Comparison of ENCODE assay signal across 19 mouse cellular contexts in genomic region chr2:158183266-158183665, GRCm38 (mm10).
"Had no signal": no experiment of that assay in that cellular context is flagged by ENCODE, and none has a peak within 500 bp of the region (broad histone marks: within the 10 kb centered on the region; RNA-seq: fewer than 3 reads in every experiment).

No protein-coding gene starts in this region.

- H3K9ac ChIP-seq: lung, embryonic 14.5 days; midbrain, embryonic 12.5 days; neural tube, embryonic 13.5 days; neural tube, embryonic 15.5 days had no signal

- H3K4me2 ChIP-seq: lung, embryonic 14.5 days; midbrain, embryonic 12.5 days; neural tube, embryonic 13.5 days; neural tube, embryonic 15.5 days had no signal

- H3K36me3 ChIP-seq: midbrain, embryonic 10.5 days; midbrain, embryonic 12.5 days; neural tube, embryonic 13.5 days; neural tube, embryonic 15.5 days had no signal

- ATAC-seq: midbrain, embryonic 16.5 days had no signal

- H3K27ac ChIP-seq: midbrain, embryonic 10.5 days; midbrain, embryonic 12.5 days; neural tube, embryonic 15.5 days had no signal

- H3K27me3 ChIP-seq: neural tube, embryonic 13.5 days; neural tube, embryonic 15.5 days had no signal

- DNase-seq: lung, adult 18-20 months; lung, embryonic 14.5 days; lung, postnatal 10 days; lung, postnatal 4 days; midbrain, embryonic 14.5 days; retina, postnatal 1 day; right cerebral cortex, adult 18-20 months; right cerebral cortex, postnatal 25 days; right cerebral cortex, postnatal 4 days; spleen, adult 18-20 months; thymus, adult 18-20 months; thymus, postnatal 14 days; thymus, postnatal 36 days had no signal

- H3K9me3 ChIP-seq: midbrain, embryonic 10.5 days; midbrain, embryonic 12.5 days; neural tube, embryonic 13.5 days; neural tube, embryonic 15.5 days had no signal

- H3K4me3 ChIP-seq: midbrain, embryonic 10.5 days; midbrain, embryonic 12.5 days; myocyte; neural tube, embryonic 13.5 days; neural tube, embryonic 15.5 days had no signal
